Mouse (Mus musculus): ENCODE data around the gene Igdcc3.

DNA sequence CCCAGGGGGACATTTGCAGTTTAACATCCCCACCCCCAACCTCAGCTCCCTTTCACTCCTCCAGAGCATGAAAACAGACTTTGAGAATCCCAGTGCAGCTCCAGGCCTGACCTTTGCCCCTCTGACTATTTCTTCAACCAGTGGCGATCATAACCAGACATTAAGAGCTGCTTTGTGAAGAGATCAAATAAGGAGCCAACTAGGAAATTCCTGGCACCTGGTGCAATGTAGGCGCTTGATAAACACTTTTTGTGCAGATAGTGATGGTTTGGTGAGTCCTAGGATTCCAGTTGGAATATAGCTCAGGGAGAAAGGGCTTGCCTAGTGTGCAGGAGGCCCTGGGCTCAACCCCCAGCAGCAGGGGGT, 50.4 kb downstream of the Igdcc3 start:
- no peak for TF ChIP-seq GATA1 (IDR thresholded peaks at IDR 0.05; ENCODE audit: low read length)
- no peak for TF ChIP-seq TAL1 (IDR thresholded peaks at IDR 0.05; ENCODE audit: low read length)

Measured in erythroblast, embryonic 14.5 days (primary cell).